Mouse (Mus musculus): ENCODE data around the gene Rdh5.

DNA sequence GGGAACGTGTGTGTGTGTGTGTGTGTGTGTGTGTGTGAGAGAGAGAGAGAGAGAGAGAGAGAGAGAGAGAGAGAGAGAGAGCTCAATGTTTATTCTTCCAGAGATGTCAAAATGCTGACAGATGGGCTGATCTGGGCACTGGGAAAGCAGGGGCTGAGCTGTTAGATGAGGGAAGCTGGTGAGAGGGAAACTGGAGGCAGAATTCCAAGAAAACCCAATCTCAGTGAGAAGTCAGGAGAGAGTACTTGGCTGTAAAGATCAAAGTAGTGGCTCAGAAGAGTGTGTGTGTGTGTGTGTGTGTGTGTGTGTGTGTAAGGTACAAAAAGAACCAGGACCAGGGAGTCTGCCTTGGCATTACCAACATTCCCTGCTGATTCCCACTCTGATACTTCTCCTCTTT lies 25.2 kb downstream of the Rdh5 start:
- TF ChIP-seq CTCF (IDR thresholded peaks at IDR 0.05; ENCODE audit: borderline replicate concordance, control insufficient read depth, extremely low read depth, insufficient read depth, low read length, poor library complexity) (no peak), POLR2A (IDR thresholded peaks at IDR 0.05; ENCODE audit: control insufficient read depth, extremely low read depth, insufficient read depth, low read length, poor library complexity) (no peak)

Data from thymus, adult 2 months (tissue).